Mouse (Mus musculus) adrenal gland, postnatal 36 days (tissue): ENCODE measurements around the gene Pidd1. TPM values are rescaled to one million over a fixed set of nuclear protein-coding genes. Genes with fewer than 3 reads are reported as not detected.
"Not testable (repeated sequence)": the region's sequence is repeated elsewhere in the genome, so short reads cannot be mapped to it uniquely, and the experiment has no call there.

Experiments
- DNase-seq, 2 experiments: peaks; one replicate each; pipeline ENCODE4 v3.0.0; 2021; ENCODE audit warnings: mixed read lengths in 1 of 2
- total RNA-seq, 2 experiments: library from RNA; stranded (reverse); gene quantifications; 2 replicates each; pipeline ENCODE4 v1.2.3; 2021

Pidd1 gene
- total RNA-seq, 2 experiments from 2014 or later = 1.5 to 2.3 TPM

- peak; percentile 100 for DNase-seq
Measured at GRCm38 (mm10) chr7:141413809-141414584, 29.8 kb downstream of the Pidd1 start, which contains the start of gene Gatd1. Gatd1 (minus strand) TSS chr7:141414136.

- DNase-seq = no peak
Measured at GRCm38 (mm10) chr7:141413331-141413730, 30.5 kb downstream of the Pidd1 start.

- no peak for DNase-seq
Measured at GRCm38 (mm10) chr7:141411667-141412066, 32.2 kb downstream of the Pidd1 start.

- no peak for DNase-seq
Measured at GRCm38 (mm10) chr7:141410631-141411030, 33.2 kb downstream of the Pidd1 start.

GRCm38 (mm10) chr7:141408833-141409232, 35.0 kb downstream of the Pidd1 start:
- DNase-seq = peak; percentile 91 to 93

- not testable (repeated sequence) for DNase-seq
Measured at GRCm38 (mm10) chr7:141407670-141408069, 36.2 kb downstream of the Pidd1 start.

- DNase-seq = no peak
Measured at GRCm38 (mm10) chr7:141405466-141405865, 38.4 kb downstream of the Pidd1 start.

- DNase-seq = peak; percentile 80 to 81
Measured at GRCm38 (mm10) chr7:141403305-141403704, 40.5 kb downstream of the Pidd1 start.

GRCm38 (mm10) chr7:141395348-141395747, 48.5 kb downstream of the Pidd1 start:
- peak in 1 of 2 experiments; percentile 40 for DNase-seq

GRCm38 (mm10) chr7:141394771-141395170, 49.1 kb downstream of the Pidd1 start:
- peak; percentile 80 to 83 for DNase-seq

GRCm38 (mm10) chr7:141394158-141394557, 49.7 kb downstream of the Pidd1 start:
- peak; percentile 60 to 64 for DNase-seq

- no peak for DNase-seq
Measured at GRCm38 (mm10) chr7:141392552-141393222, 51.1 kb downstream of the Pidd1 start.

GRCm38 (mm10) chr7:141391625-141392551, 51.9 kb downstream of the Pidd1 start, which contains the start of gene Taldo1:
Taldo1 (plus strand) TSS chr7:141392199.
- DNase-seq = peak; percentile 98 to 99

- DNase-seq = no peak
Measured at GRCm38 (mm10) chr7:141390326-141391259, 53.2 kb downstream of the Pidd1 start.

GRCm38 (mm10) chr7:141388487-141389109, 55.2 kb downstream of the Pidd1 start:
- no peak for DNase-seq

Other genes starting within 250 kb of the Pidd1 start
- gene Lrrc56, start 249.9 kb downstream of the Pidd1 start, total RNA-seq = 1 to 10 TPM; 4.7 to 8.8 TPM
- gene Lmntd2, start 229.9 kb downstream of the Pidd1 start, total RNA-seq = under 1 TPM; 0.13 TPM
- 1 to 10 TPM; 3.6 to 4.1 TPM for gene Rassf7, start 228.2 kb downstream of the Pidd1 start, total RNA-seq
- gene Phrf1, start 215.2 kb downstream of the Pidd1 start, total RNA-seq = 10 to 100 TPM; 70.5 to 89.3 TPM
- gene Irf7, start 177.5 kb downstream of the Pidd1 start, total RNA-seq = 10 to 100 TPM; 13.5 to 14.9 TPM
- gene Cdhr5, start 167.2 kb downstream of the Pidd1 start, total RNA-seq = 10 to 100 TPM in 1 of 2 experiments, 1 to 10 TPM in 1; 3.3 to 17.3 TPM
- gene Sct, start 164.9 kb downstream of the Pidd1 start, total RNA-seq = 1 to 10 TPM in 1 of 2 experiments, under 1 TPM in 1; 0.63 to 1.2 TPM
- under 1 TPM in 1 of 2 experiments, not detected in 1; 0.56 TPM for gene Drd4, start 152.0 kb downstream of the Pidd1 start, total RNA-seq
- 10 to 100 TPM; 25.8 to 37.5 TPM for gene Deaf1, start 116.3 kb downstream of the Pidd1 start, total RNA-seq
- 10 to 100 TPM; 23.9 to 27.1 TPM for gene Tmem80, start 116.3 kb downstream of the Pidd1 start, total RNA-seq
- 1 to 10 TPM; 1.8 to 3.2 TPM for gene Eps8l2, start 105.1 kb downstream of the Pidd1 start, total RNA-seq
- gene Taldo1, start 51.8 kb downstream of the Pidd1 start, total RNA-seq = 100 to 1,000 TPM; 707 to 724 TPM
- gene Gatd1, start 29.9 kb downstream of the Pidd1 start, total RNA-seq = 10 to 100 TPM; 24.9 to 46.7 TPM
- 1 to 10 TPM in 1 of 2 experiments, under 1 TPM in 1; 0.70 to 1.3 TPM for gene Cend1, start 14.5 kb downstream of the Pidd1 start, total RNA-seq
- gene Slc25a22, start 6.1 kb downstream of the Pidd1 start, total RNA-seq = 100 to 1,000 TPM; 110 to 120 TPM
- 1,000 to 10,000 TPM; 1,094 to 1,114 TPM for gene Rplp2, start 3.3 kb upstream of the Pidd1 start, total RNA-seq
- gene Pnpla2, start 11.2 kb upstream of the Pidd1 start, total RNA-seq = 100 to 1,000 TPM; 875 to 879 TPM
- gene Cracr2b, start 17.1 kb upstream of the Pidd1 start, total RNA-seq = 10 to 100 TPM in 1 of 2 experiments, 1 to 10 TPM in 1; 9.5 to 13.1 TPM
- 100 to 1,000 TPM; 331 to 418 TPM for gene Cd151, start 23.4 kb upstream of the Pidd1 start, total RNA-seq
- gene Polr2l, start 31.1 kb upstream of the Pidd1 start, total RNA-seq = 100 to 1,000 TPM in 1 of 2 experiments, 10 to 100 TPM in 1; 99.8 to 134 TPM
- gene Tspan4, start 31.2 kb upstream of the Pidd1 start, total RNA-seq = 10 to 100 TPM; 89.1 to 94.4 TPM
- gene Chid1, start 95.8 kb upstream of the Pidd1 start, total RNA-seq = 10 to 100 TPM; 57.4 to 58.5 TPM
- gene Ap2a2, start 118.1 kb upstream of the Pidd1 start, total RNA-seq = 10 to 100 TPM; 57.5 to 75.9 TPM
- not detected for gene Muc6, start 211.3 kb upstream of the Pidd1 start, total RNA-seq
- gene Muc2, start 246.3 kb upstream of the Pidd1 start, total RNA-seq = under 1 TPM; 0.33 to 0.59 TPM